Mouse (Mus musculus): ENCODE results near the gene Polr2l.

GRCm38 (mm10) chr7:141460001-141460390 lies 14.9 kb downstream of the Polr2l start:
- no peak for TF ChIP-seq POLR2A (IDR thresholded peaks at IDR 0.05; ENCODE audit: borderline replicate concordance, insufficient read depth, low read length)
- no peak for TF ChIP-seq CTCF (IDR thresholded peaks at IDR 0.05; ENCODE audit: borderline replicate concordance, insufficient read depth, low read depth, low read length)

Data from cerebellum, adult 2 months (tissue).